Mouse (Mus musculus) limb, embryonic 15.5 days (tissue): ENCODE measurements around the gene Stk38. TPM values are rescaled to one million over a fixed set of nuclear protein-coding genes. Genes with fewer than 3 reads are reported as not detected.
A peak's percentile ranks its signal among the peaks of the same experiment; 100 is the strongest.

Experiments used
- ATAC-seq: fragments of 200-750 bp; cut with Nextera tagmentation; 2 replicates; pipeline ENCODE4 v1.8.0; 2017; ENCODE audit warnings: low read depth, moderate TSS enrichment; ENCODE audit not compliant: insufficient number of reproducible peaks, low FRiP score, low TSS enrichment
- H3K27ac ChIP-seq: fragments of 300-500 bp; sonication (generic); 2 replicates; pipeline ENCODE4 v1.5.1; 2015; ENCODE audit warnings: moderate library complexity, mild to moderate bottlenecking, inconsistent platforms
- H3K27me3 ChIP-seq: fragments of 300-500 bp; sonication (generic); 2 replicates; pipeline ENCODE4 v1.6.1; 2015; ENCODE audit warnings: inconsistent platforms
- H3K36me3 ChIP-seq: fragments of 300-500 bp; sonication (generic); 2 replicates; pipeline ENCODE4 v1.6.1; 2015; ENCODE audit warnings: inconsistent platforms
- H3K4me1 ChIP-seq: fragments of 300-500 bp; sonication (generic); 2 replicates; pipeline ENCODE4 v1.6.1; 2015; ENCODE audit warnings: inconsistent platforms
- H3K4me2 ChIP-seq: fragments of 300-500 bp; sonication (generic); 2 replicates; pipeline ENCODE4 v1.6.1; 2015; ENCODE audit warnings: mild to moderate bottlenecking, inconsistent platforms
- H3K4me3 ChIP-seq: fragments of 300-500 bp; sonication (generic); 2 replicates; pipeline ENCODE4 v1.5.1; 2015; ENCODE audit warnings: mild to moderate bottlenecking, inconsistent platforms
- H3K9ac ChIP-seq: fragments of 300-500 bp; sonication (generic); 2 replicates; pipeline ENCODE4 v1.6.1; 2015; ENCODE audit warnings: inconsistent platforms
- H3K9me3 ChIP-seq: fragments of 300-500 bp; sonication (generic); 2 replicates; pipeline ENCODE4 v1.6.1; 2016; ENCODE audit warnings: inconsistent platforms
- WGBS: fragments of 180-500 bp; shearing (Covaris S2); methylation state at CpG from one replicate; pipeline ENCODE4 v1.1.7; 2015; 5-methylcytosine and 5-hydroxymethylcytosine counted together
- polyA plus RNA-seq: library from polyadenylated mRNA; unstranded; fragments of >200 nt; fragmentation: Nextera tagmentation; extraction: Ambion mirVana; gene quantifications from 2 replicates; pipeline ENCODE4 v1.2.1, GENCODE M21; 2015

Stk38 gene
- polyA plus RNA-seq, 1 experiment from 2014 or later: 104 TPM

DNA sequence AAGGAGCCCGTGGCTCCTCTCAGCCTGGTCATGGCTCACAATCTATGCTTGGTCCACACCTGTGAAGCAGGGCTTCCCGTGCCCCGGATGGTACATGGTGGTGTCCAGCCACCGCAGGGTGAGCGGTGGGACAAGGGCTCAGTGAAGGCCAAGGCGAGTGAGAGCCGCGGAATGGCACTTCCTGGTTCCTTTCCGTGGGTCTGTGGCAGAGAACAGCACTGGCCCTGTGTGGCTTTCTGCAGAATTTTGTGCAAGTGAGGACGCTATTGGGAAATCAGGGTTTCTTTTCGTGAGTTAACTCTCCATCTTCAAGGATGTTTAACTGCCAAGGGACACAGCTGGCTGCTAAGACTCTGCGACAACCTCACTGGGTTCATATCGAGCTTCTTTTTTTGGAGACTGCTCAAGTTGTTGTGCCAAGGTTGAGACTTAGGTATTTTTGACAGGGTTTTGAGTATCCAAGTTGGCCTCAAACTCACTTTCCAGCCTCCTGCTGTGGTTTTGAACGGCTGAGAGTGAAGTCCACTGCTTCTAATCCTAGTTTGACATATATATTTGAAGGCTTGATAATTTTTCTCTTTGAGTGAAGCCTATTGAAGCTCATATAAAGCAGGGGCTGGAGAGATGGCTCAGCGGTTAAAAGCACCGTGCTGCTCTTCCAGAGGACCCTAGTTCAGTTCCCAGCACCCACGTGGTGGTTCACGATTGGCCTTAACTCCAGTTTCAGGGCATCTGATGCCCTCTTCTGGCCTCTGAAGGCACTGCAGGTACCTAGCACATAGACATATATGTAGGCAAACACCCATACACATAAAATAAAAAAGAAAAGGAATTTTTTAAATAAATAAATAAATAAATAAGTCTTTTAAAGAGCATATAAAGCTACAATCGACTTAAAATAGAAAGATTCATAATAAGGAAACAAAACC lies 60.5 kb downstream of the Stk38 start:
- H3K4me3 ChIP-seq: no peak overlapping the region
- H3K27ac ChIP-seq: no peak overlapping the region
- H3K36me3 ChIP-seq: no peaks in the 10 kb centered on the region
- no peaks in the 10 kb centered on the region for H3K9me3 ChIP-seq
- no peak overlapping the region for H3K4me2 ChIP-seq
- no peak overlapping the region for H3K9ac ChIP-seq
- no peaks in the 10 kb centered on the region for H3K27me3 ChIP-seq
- no peak for ATAC-seq
- WGBS: 90% methylated on average over 19 of the region's 19 CpGs
- peaks cover 5% of the 10 kb centered on the region; the same call in 1 of the 2 replicates for H3K4me1 ChIP-seq

DNA sequence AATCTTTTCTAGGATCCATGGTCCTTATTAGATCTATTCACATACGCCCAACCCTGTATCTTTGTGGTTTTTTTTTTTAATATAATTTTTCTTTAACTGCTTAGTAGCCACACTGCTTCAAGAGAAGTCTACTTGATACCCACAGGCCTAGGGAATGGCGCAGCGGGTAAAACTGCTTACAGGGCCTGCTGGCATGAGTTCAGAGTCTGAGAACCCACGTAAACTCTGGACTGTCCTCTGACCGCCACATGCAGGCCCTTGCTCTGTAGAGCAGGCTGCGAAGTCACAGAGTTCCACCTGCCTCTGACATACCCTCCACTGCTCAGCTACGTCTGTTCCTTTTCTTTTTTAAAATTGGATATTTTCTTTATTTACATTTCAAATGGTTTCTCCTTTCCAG lies 63.3 kb downstream of the Stk38 start:
- 82% methylated on average over 7 of the region's 7 CpGs for WGBS
- Histone ChIP-seq H3K9me3 (no peaks in the 10 kb centered on the region), H3K27me3 (no peaks in the 10 kb centered on the region), H3K9ac (no peak overlapping the region), H3K36me3 (no peaks in the 10 kb centered on the region), H3K27ac (no peak overlapping the region), H3K4me1 (no peaks in the 10 kb centered on the region), H3K4me2 (no peak overlapping the region), H3K4me3 (no peak overlapping the region)
- no peak for ATAC-seq

- 92% methylated on average over 7 of the region's 7 CpGs for WGBS
- no peak within 1 kb of the TSS for H3K27ac ChIP-seq
- ATAC-seq: no peak
- H3K4me1 ChIP-seq: no peaks in the 10 kb centered on the region
- no peaks in the 10 kb centered on the region for H3K9me3 ChIP-seq
- H3K4me3 ChIP-seq: no peak within 1 kb of the TSS
- no peaks in the 10 kb centered on the region for H3K36me3 ChIP-seq
- no peak within 1 kb of the TSS for H3K4me2 ChIP-seq
- H3K27me3 ChIP-seq: no peaks in the 10 kb centered on the region
- no peak within 1 kb of the TSS for H3K9ac ChIP-seq
These were observed 64.1 kb downstream of the Stk38 start, which contains the start of gene Pxt1 for GRCm38 (mm10) chr17:28943740-28944139. TSS of gene Pxt1 (minus strand) at chr17:28943840.

GRCm38 (mm10) chr17:28942101-28942500 lies 65.7 kb downstream of the Stk38 start:
- Histone ChIP-seq H3K4me3 (no peak overlapping the region), H3K27me3 (no peaks in the 10 kb centered on the region), H3K4me1 (no peaks in the 10 kb centered on the region), H3K36me3 (no peaks in the 10 kb centered on the region), H3K9ac (no peak overlapping the region), H3K9me3 (no peaks in the 10 kb centered on the region), H3K27ac (no peak overlapping the region), H3K4me2 (no peak overlapping the region)
- ATAC-seq: no peak
- WGBS: 79% methylated on average over 10 of the region's 11 CpGs

GRCm38 (mm10) chr17:28940776-28941555 lies 66.8 kb downstream of the Stk38 start:
- no peak for ATAC-seq
- Histone ChIP-seq H3K27me3 (no peaks in the 10 kb centered on the region), H3K9me3 (no peaks in the 10 kb centered on the region; the same call in 1 of the 2 replicates), H3K4me3 (no peak overlapping the region), H3K4me2 (no peak overlapping the region), H3K9ac (no peak overlapping the region), H3K36me3 (no peaks in the 10 kb centered on the region), H3K4me1 (no peaks in the 10 kb centered on the region), H3K27ac (no peak overlapping the region)
- WGBS: 94% methylated on average over 25 of the region's 25 CpGs

GRCm38 (mm10) chr17:28936622-28937345 lies 71.0 kb downstream of the Stk38 start:
- no peak overlapping the region for H3K4me2 ChIP-seq
- WGBS: 83% methylated on average over 10 of the region's 10 CpGs
- H3K4me1 ChIP-seq: no peaks in the 10 kb centered on the region
- H3K36me3 ChIP-seq: no peaks in the 10 kb centered on the region
- H3K27ac ChIP-seq: no peak overlapping the region
- ATAC-seq: no peak
- H3K4me3 ChIP-seq: no peak overlapping the region
- no peaks in the 10 kb centered on the region; the same call in 1 of the 2 replicates for H3K9me3 ChIP-seq
- no peaks in the 10 kb centered on the region for H3K27me3 ChIP-seq
- no peak overlapping the region for H3K9ac ChIP-seq

DNA sequence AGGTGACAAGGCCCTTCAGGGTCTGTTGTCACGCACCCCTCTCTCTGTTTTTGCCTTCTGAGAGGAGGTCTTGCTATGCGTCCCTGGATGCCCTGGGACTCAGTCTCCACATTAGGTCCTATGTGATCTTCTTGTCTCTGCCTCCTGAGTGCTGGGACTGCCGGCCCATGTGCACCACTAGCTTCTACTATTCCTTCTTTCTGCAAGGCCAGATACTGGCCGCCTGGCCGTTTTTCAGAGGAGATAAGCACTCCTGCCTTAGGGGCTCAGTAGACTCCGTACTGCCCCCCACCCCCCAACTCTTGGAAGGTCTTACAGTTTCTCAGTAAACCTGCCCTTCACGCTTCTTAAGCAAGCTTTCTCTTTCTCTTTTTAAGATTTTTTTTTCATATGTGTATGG lies 71.7 kb downstream of the Stk38 start:
- Histone ChIP-seq H3K27me3 (no peaks in the 10 kb centered on the region), H3K4me3 (no peak overlapping the region), H3K4me1 (no peaks in the 10 kb centered on the region), H3K27ac (no peak overlapping the region), H3K4me2 (no peak overlapping the region), H3K36me3 (no peaks in the 10 kb centered on the region), H3K9ac (no peak overlapping the region), H3K9me3 (no peaks in the 10 kb centered on the region; the same call in 1 of the 2 replicates)
- WGBS: 89% methylated on average over 7 of the region's 7 CpGs
- no peak for ATAC-seq

GRCm38 (mm10) chr17:28934120-28934916 lies 73.5 kb downstream of the Stk38 start:
- H3K36me3 ChIP-seq: no peaks in the 10 kb centered on the region
- ATAC-seq: no peak
- WGBS: 67% methylated on average over 19 of the region's 19 CpGs
- no peak overlapping the region for H3K27ac ChIP-seq
- H3K4me1 ChIP-seq: peaks cover 10% of the 10 kb centered on the region
- no peak overlapping the region for H3K9ac ChIP-seq
- H3K27me3 ChIP-seq: no peaks in the 10 kb centered on the region
- no peak overlapping the region for H3K4me3 ChIP-seq
- H3K9me3 ChIP-seq: no peaks in the 10 kb centered on the region; the same call in 1 of the 2 replicates
- H3K4me2 ChIP-seq: no peak overlapping the region

DNA sequence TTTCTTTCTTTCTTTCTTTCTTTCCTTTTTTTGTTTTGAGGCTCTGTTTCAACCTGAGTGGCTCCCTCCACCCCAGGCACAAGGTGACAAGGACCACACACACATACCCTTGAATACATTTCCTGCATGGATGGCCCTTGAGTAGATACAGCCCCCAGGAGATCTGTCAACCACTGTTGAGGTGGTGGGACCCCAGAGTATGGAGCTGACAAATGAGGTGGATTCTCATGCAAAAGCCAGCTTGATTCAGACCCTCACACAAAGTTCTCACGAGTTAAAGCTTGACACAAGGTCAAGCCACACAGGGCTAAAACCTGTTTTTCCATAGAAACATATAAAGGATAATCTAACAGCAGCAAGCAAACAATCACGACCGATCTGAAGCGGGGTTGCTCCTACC lies 75.5 kb downstream of the Stk38 start:
- peaks cover 10% of the 10 kb centered on the region for H3K4me1 ChIP-seq
- no peaks in the 10 kb centered on the region for H3K27me3 ChIP-seq
- H3K27ac ChIP-seq: no peak overlapping the region
- WGBS: 86% methylated on average over 4 of the region's 4 CpGs
- H3K9ac ChIP-seq: no peak overlapping the region
- no peaks in the 10 kb centered on the region; the same call in 1 of the 2 replicates for H3K9me3 ChIP-seq
- no peak overlapping the region for H3K4me2 ChIP-seq
- no peaks in the 10 kb centered on the region for H3K36me3 ChIP-seq
- H3K4me3 ChIP-seq: no peak overlapping the region
- no peak for ATAC-seq

GRCm38 (mm10) chr17:28931436-28932211 lies 76.2 kb downstream of the Stk38 start:
- no peak for ATAC-seq
- no peak overlapping the region for H3K4me2 ChIP-seq
- H3K4me1 ChIP-seq: peaks cover 10% of the 10 kb centered on the region
- H3K27ac ChIP-seq: peak overlapping the region; percentile 55; the same call in 1 of the 2 replicates
- no peaks in the 10 kb centered on the region for H3K27me3 ChIP-seq
- H3K36me3 ChIP-seq: no peaks in the 10 kb centered on the region
- no peak overlapping the region for H3K9ac ChIP-seq
- whole genome bisulfite sequencing: 88% methylated on average over 18 of the region's 18 CpGs
- no peaks in the 10 kb centered on the region; the same call in 1 of the 2 replicates for H3K9me3 ChIP-seq
- H3K4me3 ChIP-seq: no peak overlapping the region
